Mouse (Mus musculus) induced T-regulatory cell, adult 2 months (primary cell): ENCODE data around the gene Iqcn.

ENCODE experiments used
- DNase-seq: peaks from one replicate; pipeline ENCODE4 v3.0.0-alpha.2; 2012; ENCODE audit warnings: low read depth

Iqcn gene

GRCm38 (mm10) chr8:70700555-70700922 is 2.7 kb upstream of the Iqcn start:
- peak; percentile 94 for DNase-seq

- DNase-seq, result peak; percentile 59
Measured at GRCm38 (mm10) chr8:70701048-70701981, 1.9 kb upstream of the Iqcn start.

GRCm38 (mm10) chr8:70701982-70702841 is 1.0 kb upstream of the Iqcn start:
- DNase-seq, result peak; percentile 54

GRCm38 (mm10) chr8:70702842-70703182 is 445 bp upstream of the Iqcn start:
- no peak for DNase-seq

GRCm38 (mm10) chr8:70708281-70708680 is 5.0 kb downstream of the Iqcn start:
- no peak for DNase-seq

GRCm38 (mm10) chr8:70709794-70710193 is 6.5 kb downstream of the Iqcn start:
- no peak for DNase-seq

GRCm38 (mm10) chr8:70710296-70710695 is 7.0 kb downstream of the Iqcn start:
- no peak for DNase-seq

GRCm38 (mm10) chr8:70711041-70711440 is 7.8 kb downstream of the Iqcn start:
- DNase-seq, result no peak

GRCm38 (mm10) chr8:70713991-70714390 is 10.7 kb downstream of the Iqcn start:
- DNase-seq, result no peak

- DNase-seq, result no peak
Measured at GRCm38 (mm10) chr8:70715086-70715485, 11.8 kb downstream of the Iqcn start.

GRCm38 (mm10) chr8:70716521-70717400 is 13.5 kb downstream of the Iqcn start:
- DNase-seq, result no peak

GRCm38 (mm10) chr8:70718297-70718696 is 15.0 kb downstream of the Iqcn start, which contains the start of gene Gm3336:
Gm3336 (plus strand) TSS chr8:70718543.
- DNase-seq, result peak; percentile 84

GRCm38 (mm10) chr8:70719796-70720270 is 16.6 kb downstream of the Iqcn start:
- DNase-seq, result no peak

GRCm38 (mm10) chr8:70720739-70721138 is 17.5 kb downstream of the Iqcn start:
- peak; percentile 92 for DNase-seq

GRCm38 (mm10) chr8:70721601-70722000 is 18.3 kb downstream of the Iqcn start:
- DNase-seq, result no peak

GRCm38 (mm10) chr8:70723486-70724210 is 20.4 kb downstream of the Iqcn start, which contains the start of gene Pde4c:
Pde4c (plus strand) TSS chr8:70723720.
- no peak for DNase-seq

GRCm38 (mm10) chr8:70724216-70724615 is 21.0 kb downstream of the Iqcn start:
- no peak for DNase-seq

GRCm38 (mm10) chr8:70725792-70726447 is 22.7 kb downstream of the Iqcn start:
- DNase-seq, result no peak

GRCm38 (mm10) chr8:70726721-70727120 is 23.5 kb downstream of the Iqcn start:
- DNase-seq, result no peak

GRCm38 (mm10) chr8:70729808-70730475 is 26.7 kb downstream of the Iqcn start:
- peak; percentile 78 for DNase-seq
